Mouse (Mus musculus) MEL (cell line): Measurements from ENCODE around the gene Myom1. TPM values are rescaled to one million over a fixed set of nuclear protein-coding genes. Genes with fewer than 3 reads are reported as not detected.

ENCODE experiments used
- DNase-seq: peaks from one replicate; pipeline ENCODE4 v3.0.0; 2011; ENCODE audit warnings: low read depth, low spot score
- H3K27ac ChIP-seq: 2 replicates; pipeline ENCODE4 v1.5.1; 2012; ENCODE audit warnings: low read depth, mild to moderate bottlenecking, control low read depth, low read length, moderate library complexity; ENCODE audit not compliant: control insufficient read depth
- H3K27me3 ChIP-seq, 2 experiments: fragments of 150-350 bp in 1 of 2; sonication (generic) in 1 of 2; 2 replicates each; pipeline ENCODE4 v1.6.1; 2012; ENCODE audit warnings: low read length in 2 of 2, mild to moderate bottlenecking in 2 of 2, improper control_type of control experiment in 1 of 2, moderate library complexity in 1 of 2; ENCODE audit not compliant: insufficient read depth in 2 of 2, control insufficient read depth in 1 of 2
- H3K36me3 ChIP-seq, 2 experiments: 2 replicates each; pipeline ENCODE4 v1.6.1; 2012 to 2014; ENCODE audit warnings: low read length in 2 of 2, improper control_type of control experiment in 1 of 2, inconsistent platforms in 1 of 2, mild to moderate bottlenecking in 1 of 2; ENCODE audit not compliant: insufficient read depth in 2 of 2, control insufficient read depth in 1 of 2
- H3K4me1 ChIP-seq, 2 experiments: fragments of 150-350 bp in 1 of 2; sonication (generic) in 1 of 2; 2 replicates each; pipeline ENCODE4 v1.6.1; 2012; ENCODE audit warnings: low read length in 2 of 2, improper control_type of control experiment in 1 of 2, mild to moderate bottlenecking in 1 of 2; ENCODE audit not compliant: insufficient read depth in 2 of 2, control insufficient read depth in 1 of 2
- H3K4me3 ChIP-seq, 2 experiments: fragments of 150-350 bp in 1 of 2; sonication (generic) in 1 of 2; 2 replicates each; pipeline ENCODE4 v1.5.1; 2012; ENCODE audit warnings: low read depth in 2 of 2, low read length in 2 of 2, mild to moderate bottlenecking in 2 of 2, moderate library complexity in 2 of 2, control low read depth in 1 of 2, improper control_type of control experiment in 1 of 2; ENCODE audit not compliant: control insufficient read depth in 1 of 2, insufficient read depth in 1 of 2
- H3K79me2 ChIP-seq: 2 replicates; pipeline ENCODE4 v1.6.1; 2012; ENCODE audit warnings: mild to moderate bottlenecking, low read length, moderate library complexity; ENCODE audit not compliant: control insufficient read depth, poor library complexity, insufficient read depth
- H3K9ac ChIP-seq: 2 replicates; pipeline ENCODE4 v1.6.1; 2012; ENCODE audit warnings: low read depth, mild to moderate bottlenecking, control low read depth, low read length, moderate library complexity; ENCODE audit not compliant: control insufficient read depth, poor library complexity, severe bottlenecking
- H3K9me3 ChIP-seq: fragments of 150-350 bp; sonication (generic); replicated peaks from 2 replicates; pipeline ENCODE4 v1.6.1; 2012; ENCODE audit warnings: mild to moderate bottlenecking, low read length, improper control_type of control experiment, moderate library complexity; ENCODE audit not compliant: insufficient read depth
- CHD1 ChIP-seq: IDR thresholded peaks from 2 replicates; pipeline ENCODE4 v1.6.1; 2012; ENCODE audit warnings: low read depth, mild to moderate bottlenecking, inconsistent platforms, low read length, improper control_type of control experiment
- CTCF ChIP-seq, 3 experiments: IDR thresholded peaks in 2 of 3; conservative IDR thresholded peaks in 1 of 3; 2 replicates each; pipeline ENCODE4 v1.5.1; 2011 to 2012; ENCODE audit warnings: low read length in 3 of 3, low read depth in 2 of 3, mild to moderate bottlenecking in 2 of 3, improper control_type of control experiment in 1 of 3, inconsistent platforms in 1 of 3, mixed read lengths in 1 of 3, moderate library complexity in 1 of 3; ENCODE audit not compliant: control insufficient read depth in 1 of 3, insufficient read depth in 1 of 3, poor library complexity in 1 of 3, severe bottlenecking in 1 of 3
- E2F4 ChIP-seq: IDR thresholded peaks from 2 replicates; pipeline ENCODE4 v1.6.1; 2011; ENCODE audit warnings: low read depth, low read length, improper control_type of control experiment, borderline replicate concordance
- ELF1 ChIP-seq: IDR thresholded peaks from 2 replicates; pipeline ENCODE4 v1.6.1; 2014; ENCODE audit warnings: low read depth, mild to moderate bottlenecking, inconsistent platforms, low read length, improper control_type of control experiment, moderate library complexity
- EP300 ChIP-seq, 2 experiments: IDR thresholded peaks; 2 replicates each; pipeline ENCODE4 v1.6.1; 2011; ENCODE audit warnings: improper control_type of control experiment in 2 of 2, low read length in 2 of 2, low read depth in 1 of 2, mild to moderate bottlenecking in 1 of 2
- ETS1 ChIP-seq: IDR thresholded peaks from 2 replicates; pipeline ENCODE4 v1.6.1; 2012; ENCODE audit warnings: low read depth, mild to moderate bottlenecking, inconsistent platforms, low read length, improper control_type of control experiment, moderate library complexity
- GABPA ChIP-seq: IDR thresholded peaks from 2 replicates; pipeline ENCODE4 v1.6.1; 2012; ENCODE audit warnings: low read depth, mild to moderate bottlenecking, inconsistent platforms, low read length, improper control_type of control experiment, moderate library complexity
- KAT2A ChIP-seq: conservative IDR thresholded peaks from 2 replicates; pipeline ENCODE4 v1.6.1; 2012; ENCODE audit warnings: low read depth, low read length, improper control_type of control experiment, inconsistent platforms
- MAFK ChIP-seq: IDR thresholded peaks from 2 replicates; pipeline ENCODE4 v1.6.1; 2011; ENCODE audit warnings: low read depth, mild to moderate bottlenecking, low read length, improper control_type of control experiment, borderline replicate concordance
- MAZ ChIP-seq: IDR thresholded peaks from 2 replicates; pipeline ENCODE4 v1.6.1; 2012; ENCODE audit warnings: low read depth, mild to moderate bottlenecking, inconsistent platforms, low read length, improper control_type of control experiment
- MYB ChIP-seq: IDR thresholded peaks from 2 replicates; pipeline ENCODE4 v1.6.1; 2011; ENCODE audit warnings: mild to moderate bottlenecking, low read depth, low read length, improper control_type of control experiment
- MYC ChIP-seq: IDR thresholded peaks from 2 replicates; pipeline ENCODE4 v1.6.1; 2011; ENCODE audit warnings: low read depth, mild to moderate bottlenecking, low read length, improper control_type of control experiment, moderate library complexity
- NRF1 ChIP-seq: IDR thresholded peaks from 2 replicates; pipeline ENCODE4 v1.6.1; 2014; ENCODE audit warnings: low read depth, mild to moderate bottlenecking, inconsistent platforms, low read length, improper control_type of control experiment, moderate library complexity; ENCODE audit not compliant: poor library complexity, insufficient read depth, severe bottlenecking
- RAD21 ChIP-seq: IDR thresholded peaks from 2 replicates; pipeline ENCODE4 v1.6.1; 2011; ENCODE audit warnings: mild to moderate bottlenecking, low read depth, low read length, improper control_type of control experiment
- SIN3A ChIP-seq: IDR thresholded peaks from 2 replicates; pipeline ENCODE4 v1.6.1; 2012; ENCODE audit warnings: low read length, improper control_type of control experiment, inconsistent platforms
- TBP ChIP-seq: IDR thresholded peaks from 2 replicates; pipeline ENCODE4 v1.8.0; 2011; ENCODE audit warnings: low read depth, low read length, improper control_type of control experiment
- TCF12 ChIP-seq: IDR thresholded peaks from 2 replicates; pipeline ENCODE4 v1.6.1; 2014; ENCODE audit warnings: low read depth, mild to moderate bottlenecking, inconsistent platforms, low read length, improper control_type of control experiment, moderate library complexity
- UBTF ChIP-seq: IDR thresholded peaks from 2 replicates; pipeline ENCODE4 v1.6.1; 2012; ENCODE audit warnings: low read depth, mild to moderate bottlenecking, inconsistent platforms, low read length, improper control_type of control experiment, moderate library complexity, borderline replicate concordance; ENCODE audit not compliant: insufficient read depth
- USF2 ChIP-seq, 2 experiments: IDR thresholded peaks; 2 replicates each; pipeline ENCODE4 v1.6.1; 2011 to 2012; ENCODE audit warnings: improper control_type of control experiment in 2 of 2, low read length in 2 of 2, borderline replicate concordance in 1 of 2, inconsistent platforms in 1 of 2, low read depth in 1 of 2, mild to moderate bottlenecking in 1 of 2; ENCODE audit not compliant: insufficient read depth in 1 of 2
- ZNF384 ChIP-seq: IDR thresholded peaks from 2 replicates; pipeline ENCODE4 v1.6.1; 2012; ENCODE audit warnings: low read depth, mild to moderate bottlenecking, inconsistent platforms, low read length, improper control_type of control experiment
- polyA plus RNA-seq, 2 experiments: library from polyadenylated mRNA; stranded (reverse) in 1 of 2; unstranded in 1 of 2; fragments of >175 nt in 1 of 2; fragments of >200 nt in 1 of 2; gene quantifications; 2 replicates each; pipeline versions ENCODE4 v1.2.1 to v1.2.4; 2012; ENCODE audit warnings: low replicate concordance in 2 of 2, low read depth in 1 of 2; ENCODE audit not compliant: insufficient read length in 2 of 2, insufficient read depth in 1 of 2, missing spikeins in 1 of 2
- total RNA-seq: library from RNA; depleted of rRNA; stranded (reverse); fragments of 300-350 nt; gene quantifications from 2 replicates; pipeline ENCODE4 v1.2.3, GENCODE M21; 2012

Gene Myom1
- total and polyA plus RNA-seq, 3 experiments = 0.65 to 0.79 TPM; not detected in 1

GRCm38 (mm10) chr17:70992662-70993061, 9.8 kb upstream of the Myom1 start:
- Histone ChIP-seq H3K4me3 (no peak overlapping the region), H3K27ac (no peak overlapping the region), H3K79me2 (peaks cover 24% of the 10 kb centered on the region), H3K9ac (no peak overlapping the region), H3K27me3 (no peaks in the 10 kb centered on the region), H3K9me3 (no peaks in the 10 kb centered on the region), H3K4me1 (peaks cover 0 to 10% of the 10 kb centered on the region in 2 experiments; a peak in 3 of 4 replicates), H3K36me3 (peaks cover 10 to 12% of the 10 kb centered on the region in 2 experiments)
- no peak for DNase-seq
- TF ChIP-seq MAZ = no peak
- no peak for TF ChIP-seq TBP
- TF ChIP-seq CHD1 = no peak
- no peak for TF ChIP-seq UBTF
- no peak for TF ChIP-seq GABPA
- TF ChIP-seq NRF1 = no peak
- TF ChIP-seq USF2 (IDR thresholded peaks at IDR 0.05; ENCODE audit: borderline replicate concordance in 1 of 2, insufficient read depth in 1 of 2, low read depth in 1 of 2, low read length in 2 of 2) = no peak
- TF ChIP-seq SIN3A = no peak
- no peak for TF ChIP-seq EP300 (IDR thresholded peaks at IDR 0.05; ENCODE audit: low read depth in 1 of 2, low read length in 2 of 2)
- TF ChIP-seq ZNF384 = no peak
- TF ChIP-seq ELF1 = no peak
- no peak for TF ChIP-seq MAFK
- TF ChIP-seq E2F4 = no peak
- TF ChIP-seq KAT2A = no peak
- no peak for TF ChIP-seq ETS1
- TF ChIP-seq MYB = no peak

GRCm38 (mm10) chr17:70993385-70993807, 9.0 kb upstream of the Myom1 start:
- no peak overlapping the region for H3K27ac ChIP-seq
- no peak for DNase-seq
- no peaks in the 10 kb centered on the region for H3K27me3 ChIP-seq
- H3K4me1 ChIP-seq = peaks cover 0 to 10% of the 10 kb centered on the region in 2 experiments; a peak in 3 of 4 replicates
- no peak overlapping the region for H3K4me3 ChIP-seq
- H3K79me2 ChIP-seq = peaks cover 26% of the 10 kb centered on the region
- no peak overlapping the region for H3K9ac ChIP-seq
- no peaks in the 10 kb centered on the region for H3K9me3 ChIP-seq
- TF ChIP-seq CTCF (IDR thresholded peaks at IDR 0.05 in 2 of 3, conservative IDR thresholded peaks at IDR 0.05 in 1 of 3; ENCODE audit: control insufficient read depth in 1 of 3, insufficient read depth in 1 of 3, low read depth in 2 of 3, low read length in 3 of 3, poor library complexity in 1 of 3, severe bottlenecking in 1 of 3) = no peak
- no peak for TF ChIP-seq RAD21
- no peak for TF ChIP-seq CHD1
- TF ChIP-seq MYC = no peak
- TF ChIP-seq TCF12 = no peak
- TF ChIP-seq UBTF = no peak
- no peak for TF ChIP-seq NRF1
- H3K36me3 ChIP-seq = peaks cover 12 to 13% of the 10 kb centered on the region in 2 experiments
